Mouse (Mus musculus) testis, adult 10 weeks (tissue): ENCODE measurements around the gene Tbx6. TPM values are rescaled to one million over a fixed set of nuclear protein-coding genes. Genes with fewer than 3 reads are reported as not detected.

ENCODE experiments used
- polyA plus RNA-seq: library from polyadenylated mRNA; stranded (reverse); fragments of 350-450 nt; fragmentation: Illumina TruSeq; extraction: RNeasy Lipid Tissue Mini Kit (QIAGEN cat#74804); gene quantifications from one replicate; pipeline ENCODE4 v1.2.3, GENCODE M21; 2014; ENCODE audit warnings: low read depth, low replicate concordance

Gene Tbx6
- not detected for polyA plus RNA-seq

GRCm38 (mm10) chr7:126780971-126781635, at the start of gene Tbx6:
Tbx6 (plus strand) TSS chr7:126781483.

GRCm38 (mm10) chr7:126759050-126759671, 22.1 kb upstream of the Tbx6 start, which contains the start of gene Mapk3:
Mapk3 (plus strand) TSS chr7:126759601.

DNA sequence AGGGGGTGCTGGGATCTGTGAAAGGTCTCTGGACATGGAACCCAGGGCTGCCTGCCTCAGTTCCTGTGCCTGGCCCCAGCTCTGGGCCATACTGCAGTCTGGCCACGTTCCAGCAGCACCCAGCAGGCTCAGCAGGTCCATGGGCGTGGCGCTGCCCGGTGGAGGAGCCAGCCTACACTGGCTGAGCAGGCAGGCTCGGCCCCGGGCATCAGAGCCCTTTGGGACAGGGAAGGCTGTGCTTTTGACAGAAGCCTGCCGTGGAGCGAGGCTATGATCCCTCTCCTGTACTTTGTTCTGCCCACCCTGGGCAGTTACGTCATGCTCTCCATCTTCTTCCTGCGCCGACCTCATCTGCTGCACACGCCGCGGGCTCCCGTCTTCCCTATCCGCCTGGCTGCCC, 15.1 kb upstream of the Tbx6 start, which contains the start of gene Gdpd3:
Gene Gdpd3 (plus strand): TSS at position 134 of the 400 bp plus-strand sequence.

GRCm38 (mm10) chr7:126776598-126777057, 4.7 kb upstream of the Tbx6 start, which contains the start of gene Ypel3:
Ypel3 (plus strand) TSS chr7:126776955.

DNA sequence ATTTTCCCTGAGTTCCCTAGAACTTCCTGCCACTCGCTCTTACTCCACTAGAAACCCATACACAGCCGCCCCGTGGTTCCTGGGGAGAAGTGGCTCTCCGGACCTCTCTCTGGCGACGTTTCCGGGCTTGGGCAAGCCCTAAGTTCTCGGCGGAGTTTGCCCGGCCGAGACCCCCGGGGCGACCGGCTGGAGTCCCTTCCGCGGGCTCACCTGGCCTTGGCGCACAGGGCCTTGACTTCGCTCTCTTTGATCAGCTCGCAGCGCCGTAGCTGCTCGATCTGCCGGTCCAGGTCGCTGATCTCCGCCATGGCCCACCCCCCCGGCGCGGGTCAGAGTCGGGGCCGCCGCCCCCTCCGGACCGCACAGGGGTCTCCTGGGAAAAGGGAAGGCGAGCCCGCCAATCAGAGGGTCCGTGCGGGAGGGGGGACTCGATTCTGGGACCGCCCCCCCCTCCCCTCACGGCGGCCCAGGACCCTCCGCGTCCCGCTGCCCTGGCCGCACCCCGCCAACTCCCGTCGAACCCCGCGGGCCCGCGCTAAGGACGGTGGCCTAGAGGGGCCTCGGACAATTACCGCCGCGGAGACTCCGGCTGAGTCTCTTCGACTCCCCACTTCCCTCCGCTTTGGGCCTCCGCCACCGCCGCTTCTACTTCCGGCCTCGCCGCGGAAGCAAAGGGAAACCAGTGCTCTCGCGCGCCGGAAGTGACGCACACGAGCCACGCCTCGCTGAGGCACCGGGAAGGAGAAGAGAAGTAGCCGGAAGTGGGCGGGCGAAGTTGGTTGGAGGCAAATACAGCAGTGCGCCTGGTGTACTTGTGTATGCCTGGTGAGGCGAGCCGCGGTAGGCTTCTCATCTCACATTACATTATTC, 10.8 kb downstream of the Tbx6 start, which contains the start of gene Ppp4c:
Gene Ppp4c (minus strand): TSS at position 646 of the 870 bp plus-strand sequence.

DNA sequence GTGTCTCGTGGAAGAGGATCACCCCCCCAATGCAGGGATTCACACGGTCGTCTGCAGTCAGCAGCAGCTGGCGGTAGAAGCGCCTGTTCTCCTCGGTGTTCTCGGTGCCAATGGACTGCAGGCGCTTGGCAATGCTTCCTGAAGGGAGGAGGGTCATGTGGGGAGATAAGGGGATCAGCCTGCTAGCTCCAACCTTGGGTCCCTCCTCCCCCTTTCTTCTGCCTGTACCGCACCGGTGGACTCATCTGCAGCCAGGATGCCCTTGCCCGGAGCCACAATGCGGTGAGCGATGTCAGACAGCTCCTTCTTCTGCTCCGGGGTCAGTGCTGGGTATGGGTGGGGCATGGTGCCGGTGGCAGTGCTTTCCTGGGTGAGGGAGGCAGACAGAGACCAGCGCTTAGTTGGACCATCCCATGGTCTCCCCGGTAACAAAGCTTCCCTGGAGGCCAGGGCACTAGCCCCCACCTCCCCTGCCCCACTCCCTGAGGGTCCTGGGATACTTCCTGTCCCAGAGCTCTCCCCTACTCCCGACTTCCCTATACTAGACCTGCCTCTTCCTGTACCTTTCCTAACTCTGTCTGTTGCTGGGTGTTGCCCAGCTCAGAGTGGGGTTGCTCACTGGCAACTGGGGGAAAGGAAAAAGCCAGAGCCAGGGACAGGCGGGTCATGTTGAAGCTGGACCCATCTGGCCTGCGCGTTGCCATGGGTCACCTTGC, 16.3 kb downstream of the Tbx6 start, which contains the start of gene Fam57b:
Gene Fam57b (plus strand): TSS at position 258 of the 716 bp plus-strand sequence.

DNA sequence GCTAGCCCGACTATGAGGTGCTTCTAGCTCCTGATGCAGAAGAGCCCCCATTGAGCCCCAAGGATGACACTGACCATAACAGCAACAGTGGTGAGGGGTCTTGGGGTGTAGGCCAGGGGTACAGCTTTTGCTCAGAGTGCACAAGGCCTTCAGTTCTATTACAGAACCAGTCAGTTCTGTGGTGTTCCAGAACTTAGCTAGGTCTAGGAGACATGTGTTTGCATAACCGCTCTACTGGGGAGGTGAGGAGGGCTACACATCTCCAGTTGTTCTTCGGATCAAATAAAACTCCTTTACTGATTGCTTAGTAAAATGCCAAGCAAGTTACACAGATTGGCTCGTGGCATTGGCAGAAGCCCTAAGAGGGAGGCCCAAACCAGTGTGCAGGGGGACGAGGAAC, 50.3 kb downstream of the Tbx6 start, which contains the start of gene 4930451I11Rik:
Gene 4930451I11Rik (minus strand): TSS at position 101 of the 400 bp plus-strand sequence.

Other genes starting within 250 kb of the Tbx6 start
- gene Eif3c, start 215.1 kb upstream of the Tbx6 start, polyA plus RNA-seq, result 352 TPM
- gene Apobr, start 196.5 kb upstream of the Tbx6 start, polyA plus RNA-seq, result not detected
- 1.8 TPM for gene Cln3, start 195.7 kb upstream of the Tbx6 start, polyA plus RNA-seq
- gene Il27, start 186.5 kb upstream of the Tbx6 start, polyA plus RNA-seq, result not detected
- 0.38 TPM for gene Nupr1, start 150.6 kb upstream of the Tbx6 start, polyA plus RNA-seq
- gene Sgf29, start 132.2 kb upstream of the Tbx6 start, polyA plus RNA-seq, result 38.3 TPM
- gene Sult1a1, start 105.1 kb upstream of the Tbx6 start, polyA plus RNA-seq, result 17.4 TPM
- 0.11 TPM for gene Bola2, start 86.1 kb upstream of the Tbx6 start, polyA plus RNA-seq
- 0.78 TPM for gene Slx1b, start 85.7 kb upstream of the Tbx6 start, polyA plus RNA-seq
- not detected for gene Coro1a, start 73.7 kb upstream of the Tbx6 start, polyA plus RNA-seq
- 33.6 TPM for gene Mapk3, start 21.9 kb upstream of the Tbx6 start, polyA plus RNA-seq
- gene Gdpd3, start 15.1 kb upstream of the Tbx6 start, polyA plus RNA-seq, result 0.38 TPM
- 5.6 TPM for gene Ypel3, start 4.5 kb upstream of the Tbx6 start, polyA plus RNA-seq
- gene Ppp4c, start 11.0 kb downstream of the Tbx6 start, polyA plus RNA-seq, result 58.9 TPM
- 2.7 TPM for gene Fam57b, start 16.2 kb downstream of the Tbx6 start, polyA plus RNA-seq
- gene 4930451I11Rik, start 50.2 kb downstream of the Tbx6 start, polyA plus RNA-seq, result 39.4 TPM
- 0.42 TPM for gene Doc2a, start 65.9 kb downstream of the Tbx6 start, polyA plus RNA-seq
- 101 TPM for gene Hirip3, start 80.5 kb downstream of the Tbx6 start, polyA plus RNA-seq
- gene Ino80e, start 80.9 kb downstream of the Tbx6 start, polyA plus RNA-seq, result 26.9 TPM
- gene Taok2, start 103.2 kb downstream of the Tbx6 start, polyA plus RNA-seq, result 7.7 TPM
- 5.4 TPM for gene Tmem219, start 141.4 kb downstream of the Tbx6 start, polyA plus RNA-seq
- 9.1 TPM for gene Kctd13, start 147.4 kb downstream of the Tbx6 start, polyA plus RNA-seq
- gene Asphd1, start 168.1 kb downstream of the Tbx6 start, polyA plus RNA-seq, result not detected
- 3.2 TPM for gene Sez6l2, start 169.1 kb downstream of the Tbx6 start, polyA plus RNA-seq
- 7.6 TPM for gene Cdipt, start 194.4 kb downstream of the Tbx6 start, polyA plus RNA-seq
- 527 TPM for gene Cdiptos, start 194.6 kb downstream of the Tbx6 start, polyA plus RNA-seq
- 0.11 TPM for gene Mvp, start 233.1 kb downstream of the Tbx6 start, polyA plus RNA-seq
- gene Pagr1b, start 235.0 kb downstream of the Tbx6 start, polyA plus RNA-seq, result not detected
- not detected for gene Pagr1a, start 235.9 kb downstream of the Tbx6 start, polyA plus RNA-seq
- gene Gm42742, start 239.6 kb downstream of the Tbx6 start, polyA plus RNA-seq, result 0.80 TPM
- gene Prrt2, start 239.7 kb downstream of the Tbx6 start, polyA plus RNA-seq, result 0.22 TPM
- 14.6 TPM for gene Maz, start 245.6 kb downstream of the Tbx6 start, polyA plus RNA-seq